Mouse (Mus musculus): Measurements from ENCODE around the gene Sfxn4. TPM values are rescaled to one million over a fixed set of nuclear protein-coding genes. Genes with fewer than 3 reads are reported as not detected.

The Sfxn4 gene
- polyA plus RNA-seq, 1 experiment from 2014 or later, result 6.4 TPM

DNA sequence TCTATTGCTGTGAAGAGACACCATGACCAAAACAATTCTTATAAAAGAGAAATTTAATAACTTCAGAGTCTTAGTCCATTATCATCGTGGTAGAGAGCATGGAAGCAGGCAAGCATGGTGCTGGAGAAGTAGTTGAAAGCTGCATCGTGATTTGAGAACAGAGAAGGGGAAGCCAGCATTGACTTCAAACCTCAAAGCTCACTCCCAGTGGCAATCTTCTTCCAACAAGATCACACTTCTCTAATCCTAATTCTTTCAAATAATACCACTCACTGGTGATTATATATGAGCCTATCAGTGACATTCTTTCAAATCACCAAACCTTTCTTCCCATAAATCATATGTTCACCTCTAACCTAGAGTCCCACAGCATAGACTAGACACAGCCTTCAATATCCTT lies 56.4 kb downstream of the Sfxn4 start:
- Histone ChIP-seq H3K9ac (no peak overlapping the region), H3K27me3 (ENCODE audit: insufficient read depth, low read length) (no peaks in the 10 kb centered on the region), H3K27ac (ENCODE audit: low read depth) (no peak overlapping the region), H3K4me1 (ENCODE audit: insufficient read depth) (no peaks in the 10 kb centered on the region), H3K4me3 (ENCODE audit: low read depth, low read length) (no peak overlapping the region), H3K4me2 (no peak overlapping the region), H3K9me3 (ENCODE audit: low read depth, low read length) (no peaks in the 10 kb centered on the region), H3K36me3 (ENCODE audit: insufficient read depth) (no peaks in the 10 kb centered on the region)
- no peak for TF ChIP-seq CTCF (IDR thresholded peaks at IDR 0.05; ENCODE audit: low read depth)
- DNase-seq, result no peak
- 64% methylated on average over 2 of the region's 2 CpGs for WGBS
- ATAC-seq (ENCODE audit: insufficient read depth), result no peak

DNA sequence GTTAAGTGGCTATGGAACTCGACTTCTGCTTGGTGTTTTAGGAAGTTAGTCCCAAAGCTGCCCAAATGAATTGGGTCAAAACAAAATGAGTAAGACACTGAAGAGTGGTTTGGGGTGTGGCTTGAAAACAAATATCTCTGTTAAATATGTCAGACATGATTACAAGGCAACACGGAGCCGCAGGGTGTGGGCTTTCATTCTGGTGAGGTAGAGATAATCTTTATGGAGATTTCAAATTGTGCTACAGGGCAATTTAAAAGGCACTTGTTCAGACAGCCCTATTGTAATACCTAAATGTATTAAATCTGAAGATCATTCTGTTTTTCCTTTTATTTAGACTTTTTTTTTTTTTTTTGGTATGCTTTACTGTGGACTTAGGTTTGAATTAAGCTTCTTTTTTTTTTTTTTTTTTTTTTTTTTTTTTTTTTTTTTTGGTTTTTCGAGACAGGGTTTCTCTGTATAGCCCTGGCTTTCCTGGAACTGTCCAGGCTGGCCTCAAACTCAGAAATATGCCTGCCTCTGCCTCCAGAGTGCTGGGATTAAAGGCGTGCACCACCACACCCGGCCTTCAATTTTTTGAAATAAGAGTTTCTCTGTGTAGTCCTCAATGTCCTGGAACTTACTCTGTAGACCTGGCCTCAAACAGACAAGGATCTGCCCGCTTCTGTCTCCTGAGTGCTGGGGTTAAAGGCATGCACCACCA lies 61.3 kb downstream of the Sfxn4 start:
- H3K4me3 ChIP-seq (ENCODE audit: low read depth, low read length), result no peak overlapping the region
- WGBS, result 79% methylated on average over 7 of the region's 7 CpGs
- no peak overlapping the region for H3K4me2 ChIP-seq
- H3K9ac ChIP-seq, result no peak overlapping the region
- DNase-seq, result no peak
- no peaks in the 10 kb centered on the region for H3K36me3 ChIP-seq (ENCODE audit: insufficient read depth)
- H3K27me3 ChIP-seq (ENCODE audit: insufficient read depth, low read length), result no peaks in the 10 kb centered on the region
- no peak for TF ChIP-seq CTCF (IDR thresholded peaks at IDR 0.05; ENCODE audit: low read depth)
- no peak overlapping the region for H3K27ac ChIP-seq (ENCODE audit: low read depth)
- no peaks in the 10 kb centered on the region for H3K9me3 ChIP-seq (ENCODE audit: low read depth, low read length)
- ATAC-seq (ENCODE audit: insufficient read depth), result no peak
- no peaks in the 10 kb centered on the region for H3K4me1 ChIP-seq (ENCODE audit: insufficient read depth)

DNA sequence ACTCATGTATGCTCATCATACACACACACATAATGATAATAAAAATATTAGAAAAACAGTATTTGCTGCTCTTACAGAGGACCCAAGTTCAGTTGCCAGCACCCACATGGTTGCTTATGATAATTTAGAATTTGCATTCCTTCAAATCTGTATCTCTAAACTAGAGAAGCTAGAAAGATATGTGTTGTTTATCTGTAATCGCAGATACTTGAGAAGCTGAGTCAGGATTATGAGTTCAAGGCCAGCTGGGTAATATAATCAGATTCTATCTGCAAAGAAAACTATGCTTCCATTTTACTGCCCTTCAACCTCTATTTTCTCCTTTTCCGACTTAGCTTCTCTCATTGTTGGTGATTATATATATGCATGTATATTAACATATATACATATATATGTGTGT lies 63.9 kb downstream of the Sfxn4 start:
- no peak overlapping the region for H3K9ac ChIP-seq
- no peaks in the 10 kb centered on the region for H3K36me3 ChIP-seq (ENCODE audit: insufficient read depth)
- H3K4me2 ChIP-seq, result no peak overlapping the region
- H3K4me3 ChIP-seq (ENCODE audit: low read depth, low read length), result no peak overlapping the region
- DNase-seq (no peak), ATAC-seq (ENCODE audit: insufficient read depth) (no peak)
- no peaks in the 10 kb centered on the region for H3K27me3 ChIP-seq (ENCODE audit: insufficient read depth, low read length)
- no peak for TF ChIP-seq CTCF (IDR thresholded peaks at IDR 0.05; ENCODE audit: low read depth)
- no peak overlapping the region for H3K27ac ChIP-seq (ENCODE audit: low read depth)
- no peaks in the 10 kb centered on the region for H3K9me3 ChIP-seq (ENCODE audit: low read depth, low read length)
- no peaks in the 10 kb centered on the region for H3K4me1 ChIP-seq (ENCODE audit: insufficient read depth)
- 84% methylated on average over 2 of the region's 2 CpGs for WGBS

DNA sequence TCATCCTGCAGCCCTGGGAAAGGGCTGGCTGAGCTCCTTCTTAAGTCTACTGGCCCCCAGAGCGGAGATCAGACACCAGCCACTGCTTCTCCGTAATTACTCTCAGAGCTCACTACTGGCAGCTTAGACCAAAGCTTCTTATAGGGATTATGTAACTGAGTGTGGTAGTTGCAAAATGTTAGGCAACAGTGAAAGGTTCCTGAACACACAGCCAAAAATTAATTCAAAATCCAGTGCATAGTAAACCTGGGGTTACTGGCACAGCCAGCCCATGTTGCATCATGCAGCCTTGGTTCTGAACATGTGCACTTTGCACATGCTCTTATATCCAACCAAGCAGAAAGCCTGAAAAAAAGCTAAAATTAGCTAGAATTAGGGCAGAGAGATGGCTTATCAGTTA lies 66.0 kb downstream of the Sfxn4 start:
- Histone ChIP-seq H3K4me3 (ENCODE audit: low read depth, low read length) (no peak overlapping the region), H3K4me2 (no peak overlapping the region), H3K9ac (no peak overlapping the region), H3K4me1 (ENCODE audit: insufficient read depth) (peaks cover 3% of the 10 kb centered on the region; the same call in 1 of the 2 replicates), H3K36me3 (ENCODE audit: insufficient read depth) (no peaks in the 10 kb centered on the region), H3K27me3 (ENCODE audit: insufficient read depth, low read length) (no peaks in the 10 kb centered on the region), H3K27ac (ENCODE audit: low read depth) (no peak overlapping the region), H3K9me3 (ENCODE audit: low read depth, low read length) (no peaks in the 10 kb centered on the region)
- no peak for DNase-seq
- no peak for TF ChIP-seq CTCF (IDR thresholded peaks at IDR 0.05; ENCODE audit: low read depth)
- ATAC-seq (ENCODE audit: insufficient read depth), result no peak
- 79% methylated on average over 2 of the region's 2 CpGs for WGBS

DNA sequence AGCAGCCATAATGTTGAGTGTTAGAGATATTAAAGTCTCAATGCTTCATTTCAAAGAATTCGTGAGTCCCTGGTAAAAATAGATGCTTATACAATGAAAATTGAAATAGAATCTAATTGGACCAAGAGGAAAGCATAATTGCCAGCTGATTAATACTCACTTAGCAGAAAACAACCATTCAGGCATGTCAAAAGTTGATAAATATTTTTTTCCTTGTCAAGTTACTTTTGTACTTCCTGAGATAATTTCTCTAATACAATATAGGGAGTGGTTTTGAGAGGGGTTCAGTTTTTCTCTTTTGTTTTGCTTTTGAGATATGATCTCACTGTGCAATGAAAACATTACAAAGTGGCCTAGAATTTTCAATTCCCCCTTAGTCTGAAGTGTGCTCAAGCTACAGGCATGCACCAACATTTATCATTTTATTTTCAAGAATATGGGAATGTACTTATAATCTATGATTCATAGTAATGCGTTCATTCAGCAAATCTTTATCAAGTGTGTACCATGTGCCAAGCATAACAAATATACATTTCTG lies 68.0 kb downstream of the Sfxn4 start:
- no peak overlapping the region for H3K4me3 ChIP-seq (ENCODE audit: low read depth, low read length)
- ATAC-seq (ENCODE audit: insufficient read depth) (no peak), DNase-seq (no peak)
- H3K9me3 ChIP-seq (ENCODE audit: low read depth, low read length), result no peaks in the 10 kb centered on the region
- H3K36me3 ChIP-seq (ENCODE audit: insufficient read depth), result no peaks in the 10 kb centered on the region
- H3K4me1 ChIP-seq (ENCODE audit: insufficient read depth), result peaks cover 3% of the 10 kb centered on the region
- H3K9ac ChIP-seq, result no peak overlapping the region
- no peaks in the 10 kb centered on the region for H3K27me3 ChIP-seq (ENCODE audit: insufficient read depth, low read length)
- 73% methylated on average over 2 of the region's 2 CpGs for WGBS
- H3K4me2 ChIP-seq, result no peak overlapping the region
- no peak for TF ChIP-seq CTCF (IDR thresholded peaks at IDR 0.05; ENCODE audit: low read depth)
- no peak overlapping the region for H3K27ac ChIP-seq (ENCODE audit: low read depth)

DNA sequence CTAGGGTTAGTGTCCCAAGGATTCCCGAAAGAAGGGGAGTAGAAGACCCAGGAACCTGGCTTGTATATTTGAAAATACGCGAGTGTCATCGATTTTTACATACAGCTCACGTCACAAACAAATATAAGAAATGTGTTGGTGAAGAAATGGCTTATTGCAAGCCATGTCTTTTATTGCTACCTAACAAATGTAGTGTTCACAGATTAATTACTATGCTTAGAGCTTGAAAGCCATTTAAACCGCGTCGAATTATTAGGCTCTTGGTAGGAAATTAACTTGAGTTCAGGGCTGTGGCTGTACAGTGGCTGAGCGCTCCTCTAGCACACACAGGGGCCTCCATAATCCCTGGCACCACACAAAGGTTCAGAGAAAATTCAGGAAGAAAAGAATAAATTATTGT lies 70.1 kb downstream of the Sfxn4 start:
- DNase-seq (no peak), ATAC-seq (ENCODE audit: insufficient read depth) (no peak; the same call in 1 of the 2 replicates)
- 11% methylated on average over 9 of the region's 9 CpGs for WGBS
- Histone ChIP-seq H3K9ac (peak overlapping the region; percentile 96), H3K27me3 (ENCODE audit: insufficient read depth, low read length) (no peaks in the 10 kb centered on the region), H3K27ac (ENCODE audit: low read depth) (peak overlapping the region; percentile 99), H3K36me3 (ENCODE audit: insufficient read depth) (no peaks in the 10 kb centered on the region), H3K4me2 (peak overlapping the region; percentile 89), H3K9me3 (ENCODE audit: low read depth, low read length) (no peaks in the 10 kb centered on the region), H3K4me1 (ENCODE audit: insufficient read depth) (peaks cover 5% of the 10 kb centered on the region), H3K4me3 (ENCODE audit: low read depth, low read length) (peak overlapping the region; percentile 96)
- TF ChIP-seq CTCF (IDR thresholded peaks at IDR 0.05; ENCODE audit: low read depth), result no peak

DNA sequence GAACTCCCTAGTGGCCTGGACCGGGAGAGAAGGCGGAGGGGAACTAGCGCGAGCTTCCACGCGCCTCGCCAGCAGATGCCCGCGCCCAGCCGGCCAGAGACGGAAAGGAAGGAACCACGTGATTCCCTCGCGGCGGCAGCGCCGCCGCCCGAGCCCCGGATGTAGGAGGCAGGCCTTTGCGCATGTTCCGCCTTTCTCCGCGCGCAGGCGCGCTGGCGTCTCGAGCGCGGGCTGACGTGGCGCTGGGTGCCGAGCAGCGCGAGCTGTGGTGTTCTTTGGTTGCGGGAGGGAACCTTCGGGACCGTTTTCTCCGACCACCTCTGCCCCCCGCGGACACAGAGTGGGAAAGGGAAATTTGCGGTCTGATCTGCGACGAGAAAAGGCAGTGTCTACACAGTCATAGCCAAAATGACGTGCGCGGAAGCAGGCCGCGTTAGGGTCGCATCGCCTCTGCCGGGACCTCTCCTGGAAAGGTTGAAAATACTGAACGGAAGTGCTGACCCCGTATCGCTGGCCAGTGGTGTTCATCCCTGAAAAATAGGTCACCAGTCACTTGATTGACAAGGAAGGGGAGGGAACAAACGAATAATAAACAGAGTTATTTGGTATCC lies 70.6 kb downstream of the Sfxn4 start, which contains the start of gene Eif3a:
TSS of gene Eif3a (minus strand) at position 108 of the 611 bp plus-strand sequence.
- H3K9ac ChIP-seq, result peak within 1 kb of the TSS; percentile 96
- WGBS, result under 1% methylated on average over 57 of the region's 57 CpGs
- peak; percentile 97 for ATAC-seq (ENCODE audit: insufficient read depth)
- H3K4me3 ChIP-seq (ENCODE audit: low read depth, low read length), result peak within 1 kb of the TSS; percentile 96
- DNase-seq, result peak; percentile 98
- no peak for TF ChIP-seq CTCF (IDR thresholded peaks at IDR 0.05; ENCODE audit: low read depth)
- peaks cover 5% of the 10 kb centered on the region for H3K4me1 ChIP-seq (ENCODE audit: insufficient read depth)
- H3K36me3 ChIP-seq (ENCODE audit: insufficient read depth), result no peaks in the 10 kb centered on the region
- no peaks in the 10 kb centered on the region for H3K27me3 ChIP-seq (ENCODE audit: insufficient read depth, low read length)
- H3K27ac ChIP-seq (ENCODE audit: low read depth), result peak within 1 kb of the TSS; percentile 99
- peak within 1 kb of the TSS; percentile 89 for H3K4me2 ChIP-seq
- H3K9me3 ChIP-seq (ENCODE audit: low read depth, low read length), result no peaks in the 10 kb centered on the region
